Mouse (Mus musculus) T-helper 1 cell (primary cell): Measurements from ENCODE around the gene Fbxo11.
"Not testable (repeated sequence)": the region's sequence is repeated elsewhere in the genome, so short reads cannot be mapped to it uniquely, and the experiment has no call there.

ENCODE experiments used
- in situ Hi-C: fragments of 300-600 bp; cut with MboI, MseI; formaldehyde crosslinking; loops from one replicate; pipeline ENCODE4 v1.15.1; 2025; ENCODE audit warnings: high pct_unique_total_duplicates

Fbxo11 gene

GRCm38 (mm10) chr17:88014456-88014855 is 50.6 kb downstream of the Fbxo11 start:
- in situ Hi-C loops, result no loop called here

GRCm38 (mm10) chr17:88006956-88007355 is 58.1 kb downstream of the Fbxo11 start:
- in situ Hi-C loops, result no loop called here

GRCm38 (mm10) chr17:88004892-88005291 is 60.2 kb downstream of the Fbxo11 start:
- in situ Hi-C loops, result no loop called here

GRCm38 (mm10) chr17:87997808-87998207 is 67.3 kb downstream of the Fbxo11 start:
- in situ Hi-C loops, result no loop called here

- in situ Hi-C loops, result no loop called here
These were observed 71.8 kb downstream of the Fbxo11 start for GRCm38 (mm10) chr17:87993338-87993737.

GRCm38 (mm10) chr17:87992154-87992553 is 72.9 kb downstream of the Fbxo11 start:
- in situ Hi-C loops, result no loop called here

- in situ Hi-C loops, result no loop called here
These were observed 77.6 kb downstream of the Fbxo11 start for GRCm38 (mm10) chr17:87987507-87987906.

GRCm38 (mm10) chr17:87985916-87986315 is 79.2 kb downstream of the Fbxo11 start:
- in situ Hi-C loops, result no loop called here

- in situ Hi-C loops, result no loop called here
These were observed 80.5 kb downstream of the Fbxo11 start for GRCm38 (mm10) chr17:87984440-87985214.

GRCm38 (mm10) chr17:87983313-87983712 is 81.8 kb downstream of the Fbxo11 start:
- in situ Hi-C loops, result no loop called here

- in situ Hi-C loops, result no loop called here
These were observed 83.0 kb downstream of the Fbxo11 start for GRCm38 (mm10) chr17:87982112-87982511.

GRCm38 (mm10) chr17:87979696-87980095 is 85.4 kb downstream of the Fbxo11 start:
- in situ Hi-C loops, result not testable (repeated sequence)

GRCm38 (mm10) chr17:87976927-87977326 is 88.2 kb downstream of the Fbxo11 start:
- in situ Hi-C loops, result not testable (repeated sequence)

- in situ Hi-C loops, result no loop called here
These were observed 88.8 kb downstream of the Fbxo11 start for GRCm38 (mm10) chr17:87976154-87976806.

GRCm38 (mm10) chr17:87975229-87975853 is 89.8 kb downstream of the Fbxo11 start:
- in situ Hi-C loops, result no loop called here

- in situ Hi-C loops, result no loop called here
These were observed 90.4 kb downstream of the Fbxo11 start, which contains the start of gene Msh6 for GRCm38 (mm10) chr17:87974629-87975228. Gene Msh6, plus strand, starts transcription at chr17:87975062.

- in situ Hi-C loops, result no loop called here
These were observed 91.6 kb downstream of the Fbxo11 start for GRCm38 (mm10) chr17:87973261-87974167.

GRCm38 (mm10) chr17:87972856-87973255 is 92.2 kb downstream of the Fbxo11 start:
- in situ Hi-C loops, result no loop called here

GRCm38 (mm10) chr17:87971696-87972591 is 93.1 kb downstream of the Fbxo11 start:
- in situ Hi-C loops, result not testable (repeated sequence)

- in situ Hi-C loops, result not testable (repeated sequence)
These were observed 96.6 kb downstream of the Fbxo11 start for GRCm38 (mm10) chr17:87968483-87968926.
